Mouse (Mus musculus) erythroblast, embryonic 14.5 days (primary cell): ENCODE results near the gene Drc3. TPM values are rescaled to one million over a fixed set of nuclear protein-coding genes. Genes with fewer than 3 reads are reported as not detected.

ENCODE experiments used
- H3K27me3 ChIP-seq: 2 replicates; pipeline ENCODE4 v1.6.1; 2012; ENCODE audit warnings: inconsistent platforms; ENCODE audit not compliant: control insufficient read depth
- H3K36me3 ChIP-seq: 2 replicates; pipeline ENCODE4 v1.6.1; 2012; ENCODE audit warnings: mild to moderate bottlenecking, inconsistent platforms; ENCODE audit not compliant: control insufficient read depth
- H3K4me1 ChIP-seq: 2 replicates; pipeline ENCODE4 v1.6.1; 2012; ENCODE audit warnings: inconsistent platforms; ENCODE audit not compliant: control insufficient read depth
- H3K4me3 ChIP-seq: replicated peaks from 2 replicates; pipeline ENCODE3; 2012; ENCODE audit warnings: moderate library complexity, mild to moderate bottlenecking, inconsistent platforms
- H3K9me3 ChIP-seq: 2 replicates; pipeline ENCODE4 v1.6.1; 2012; ENCODE audit warnings: low read length, inconsistent platforms, mixed read lengths; ENCODE audit not compliant: control insufficient read depth
- GATA1 ChIP-seq: IDR thresholded peaks from 2 replicates; pipeline ENCODE4 v1.6.1; 2012; ENCODE audit warnings: low read length, inconsistent platforms, mixed read lengths
- TAL1 ChIP-seq: IDR thresholded peaks from 3 replicates; pipeline ENCODE4 v1.6.1; 2012; ENCODE audit warnings: low read length, inconsistent platforms, mixed read lengths
- polyA plus RNA-seq: library from polyadenylated mRNA; stranded (reverse); fragments of >175 nt; gene quantifications from 2 replicates; pipeline ENCODE4 v1.2.3, GENCODE M21; 2012

Drc3 gene
- polyA plus RNA-seq, 1 experiment = not detected

- H3K36me3 ChIP-seq = peaks cover 2% of the 10 kb centered on the region
- no peak overlapping the region for H3K4me3 ChIP-seq
- H3K4me1 ChIP-seq = no peaks in the 10 kb centered on the region
- no peaks in the 10 kb centered on the region for H3K9me3 ChIP-seq
- TF ChIP-seq TAL1 (no peak), GATA1 (no peak)
- H3K27me3 ChIP-seq = no peaks in the 10 kb centered on the region
Observed at GRCm38 (mm10) chr11:60330551-60330950, 22.6 kb upstream of the Drc3 start.

DNA sequence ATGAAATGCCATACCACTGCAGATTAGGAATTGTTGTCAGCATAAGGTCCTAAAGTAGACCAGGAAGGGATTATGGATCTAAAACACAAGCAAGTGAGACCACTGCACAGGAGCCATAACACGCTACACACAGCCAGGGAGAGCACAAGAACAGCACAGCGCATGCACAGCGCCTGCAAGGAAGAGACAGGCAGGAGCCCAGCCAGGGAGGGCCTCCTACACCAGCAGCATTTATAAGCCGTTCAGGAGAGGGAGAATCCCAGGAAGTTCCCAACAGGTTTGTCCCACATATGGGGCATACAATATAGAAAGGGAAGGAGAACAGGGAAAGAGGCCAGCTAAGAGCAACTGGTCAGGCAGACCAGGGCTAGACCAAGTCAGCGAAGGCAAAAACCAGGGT, 19.7 kb upstream of the Drc3 start:
- Histone ChIP-seq H3K27me3 (no peaks in the 10 kb centered on the region), H3K4me3 (no peak overlapping the region), H3K4me1 (peaks cover 7% of the 10 kb centered on the region), H3K9me3 (no peaks in the 10 kb centered on the region), H3K36me3 (peaks cover 12% of the 10 kb centered on the region)
- TF ChIP-seq GATA1 = no peak
- TF ChIP-seq TAL1 = no peak

DNA sequence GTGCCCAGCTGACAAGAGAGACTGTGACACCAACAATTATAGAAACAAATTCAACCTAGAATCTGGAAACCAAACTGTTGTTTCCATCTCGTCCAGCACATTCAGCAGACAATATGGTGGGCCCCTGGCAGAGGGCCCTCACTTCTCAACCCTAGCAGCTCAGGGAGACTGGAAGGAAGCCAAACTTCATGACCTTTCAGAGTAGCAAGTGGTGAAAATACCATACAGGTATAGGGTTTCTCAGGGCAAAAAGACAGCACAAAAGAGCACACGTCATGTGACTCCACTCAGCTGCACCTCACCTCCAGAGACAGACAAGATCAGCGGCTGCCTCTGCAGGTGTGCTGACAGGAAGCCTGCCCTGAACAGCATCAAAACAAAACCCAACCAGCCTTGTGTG, 19.0 kb upstream of the Drc3 start:
- peaks cover 10% of the 10 kb centered on the region for H3K36me3 ChIP-seq
- no peaks in the 10 kb centered on the region for H3K9me3 ChIP-seq
- peaks cover 7% of the 10 kb centered on the region for H3K4me1 ChIP-seq
- no peaks in the 10 kb centered on the region for H3K27me3 ChIP-seq
- no peak overlapping the region for H3K4me3 ChIP-seq
- TF ChIP-seq TAL1 = no peak
- no peak for TF ChIP-seq GATA1

DNA sequence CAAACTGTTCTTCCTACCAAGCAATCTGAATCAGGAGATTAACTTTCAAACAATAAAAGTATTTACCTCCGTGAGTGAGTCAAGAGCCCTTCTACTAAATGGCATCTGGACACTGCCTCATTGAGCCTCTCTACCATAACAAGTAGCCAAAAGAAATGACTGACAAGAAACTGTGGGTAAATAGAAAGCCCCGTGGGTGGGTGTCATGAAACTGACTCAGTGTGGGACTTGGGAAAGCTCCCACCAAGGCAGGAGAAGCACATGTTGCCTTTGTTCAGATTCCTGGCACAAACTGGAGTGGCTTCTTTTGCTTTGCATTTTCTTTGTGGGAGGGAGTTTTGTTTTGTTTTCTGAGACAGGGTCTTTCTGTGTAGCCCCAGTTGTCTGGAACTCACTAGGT, 17.4 kb upstream of the Drc3 start:
- H3K4me1 ChIP-seq = peaks cover 7% of the 10 kb centered on the region
- no peaks in the 10 kb centered on the region for H3K9me3 ChIP-seq
- no peak overlapping the region for H3K4me3 ChIP-seq
- no peaks in the 10 kb centered on the region for H3K27me3 ChIP-seq
- TF ChIP-seq GATA1 (no peak), TAL1 (no peak)
- H3K36me3 ChIP-seq = peaks cover 11% of the 10 kb centered on the region

- H3K4me3 ChIP-seq = no peak overlapping the region
- no peaks in the 10 kb centered on the region for H3K27me3 ChIP-seq
- no peak for TF ChIP-seq TAL1
- no peak for TF ChIP-seq GATA1
- peaks cover 14% of the 10 kb centered on the region for H3K36me3 ChIP-seq
- H3K9me3 ChIP-seq = no peaks in the 10 kb centered on the region
- H3K4me1 ChIP-seq = peaks cover 7% of the 10 kb centered on the region
Observed at GRCm38 (mm10) chr11:60338291-60338690, 14.8 kb upstream of the Drc3 start.

GRCm38 (mm10) chr11:60339361-60339760, 13.8 kb upstream of the Drc3 start:
- H3K4me3 ChIP-seq = no peak overlapping the region
- H3K4me1 ChIP-seq = peaks cover 7% of the 10 kb centered on the region
- H3K36me3 ChIP-seq = peaks cover 20% of the 10 kb centered on the region
- no peaks in the 10 kb centered on the region for H3K27me3 ChIP-seq
- TF ChIP-seq GATA1 = no peak
- TF ChIP-seq TAL1 = no peak
- H3K9me3 ChIP-seq = no peaks in the 10 kb centered on the region

DNA sequence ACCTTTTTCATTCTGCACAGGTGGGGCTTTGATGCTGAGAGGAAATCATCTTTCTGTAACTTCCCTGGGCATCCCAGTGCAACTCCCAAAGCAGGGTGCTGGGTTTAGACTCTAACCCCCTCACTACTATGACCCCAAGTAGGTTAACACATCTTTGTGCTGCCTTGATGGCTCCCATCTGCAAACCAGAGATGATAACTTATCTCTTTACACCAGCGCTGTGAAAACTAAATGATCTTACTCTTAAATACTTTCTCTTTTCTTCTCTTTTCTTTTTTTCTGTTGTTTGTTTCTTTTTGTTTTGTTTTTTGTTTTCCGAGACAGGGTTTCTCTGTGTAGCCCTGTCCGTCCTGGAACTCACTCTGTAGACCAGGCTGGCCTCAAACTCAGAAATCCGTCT, 7.3 kb upstream of the Drc3 start:
- H3K4me3 ChIP-seq = no peak overlapping the region
- no peaks in the 10 kb centered on the region for H3K27me3 ChIP-seq
- peaks cover 45% of the 10 kb centered on the region for H3K4me1 ChIP-seq
- peaks cover 17% of the 10 kb centered on the region for H3K36me3 ChIP-seq
- 0 out of 2 replicates have a peak, but pooled peaks cover 3% of the 10 kb centered on the region for H3K9me3 ChIP-seq
- no peak for TF ChIP-seq GATA1

DNA sequence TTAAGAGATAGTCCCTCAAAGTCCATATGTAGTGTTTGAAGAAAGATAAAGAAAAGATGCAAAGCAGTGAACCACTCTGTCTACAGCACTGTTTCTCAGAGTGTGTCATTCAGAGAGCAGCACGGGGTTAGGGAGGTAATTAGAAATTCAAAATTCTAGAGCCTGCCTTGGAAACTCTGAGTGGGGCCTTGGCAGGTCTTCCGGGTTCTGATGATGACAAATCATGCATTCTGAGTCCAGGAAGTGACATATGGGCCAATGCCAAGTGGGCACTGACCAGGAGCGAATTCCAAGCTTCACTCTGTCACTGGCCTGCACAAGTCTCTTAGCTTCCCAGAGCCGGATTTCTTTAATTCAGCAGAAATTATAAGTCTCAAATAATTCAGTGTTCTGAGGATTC, 6.6 kb upstream of the Drc3 start:
- Histone ChIP-seq H3K36me3 (peaks cover 17% of the 10 kb centered on the region), H3K4me1 (peaks cover 51% of the 10 kb centered on the region), H3K4me3 (no peak overlapping the region), H3K27me3 (no peaks in the 10 kb centered on the region), H3K9me3 (0 out of 2 replicates have a peak, but pooled peaks cover 3% of the 10 kb centered on the region)
- no peak for TF ChIP-seq TAL1
- TF ChIP-seq GATA1 = no peak

DNA sequence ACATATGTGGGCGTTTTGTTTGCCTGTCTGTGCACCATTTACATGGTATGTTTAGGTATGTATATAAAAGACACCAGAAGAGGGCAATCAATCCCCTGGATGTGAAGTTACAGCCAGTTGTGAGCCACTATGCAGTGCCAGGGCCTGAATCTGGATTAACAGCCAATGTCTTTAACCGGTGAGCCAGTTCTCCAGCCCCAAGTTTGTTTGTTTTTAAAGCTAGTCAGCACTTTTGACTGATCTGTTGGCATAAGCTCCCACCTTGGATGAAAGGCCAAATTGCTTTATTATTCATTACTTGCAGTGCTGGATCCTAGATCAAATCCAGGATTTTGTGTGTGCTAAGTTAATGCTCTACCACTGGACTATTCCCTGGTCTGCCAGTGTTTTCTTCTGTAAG, 1.7 kb upstream of the Drc3 start:
- TF ChIP-seq GATA1 = no peak
- no peak for TF ChIP-seq TAL1
- H3K4me3 ChIP-seq = peak overlapping the region; percentile 74
- H3K4me1 ChIP-seq = peaks cover 60% of the 10 kb centered on the region
- no peaks in the 10 kb centered on the region for H3K27me3 ChIP-seq
- H3K9me3 ChIP-seq = no peaks in the 10 kb centered on the region
- peaks cover 3% of the 10 kb centered on the region for H3K36me3 ChIP-seq

GRCm38 (mm10) chr11:60351925-60352371, 1.2 kb upstream of the Drc3 start:
- TF ChIP-seq TAL1 (no peak), GATA1 (no peak)
- Histone ChIP-seq H3K9me3 (no peaks in the 10 kb centered on the region), H3K4me1 (peaks cover 55% of the 10 kb centered on the region)

More at GRCm38 (mm10) chr11:60351925-60352371, 1.2 kb upstream of the Drc3 start:
- peak overlapping the region; percentile 74 for H3K4me3 ChIP-seq
- peaks cover 3% of the 10 kb centered on the region for H3K36me3 ChIP-seq
- H3K27me3 ChIP-seq = no peaks in the 10 kb centered on the region
